Mouse (Mus musculus): ENCODE measurements around the gene Lrmda.

Lrmda gene

DNA sequence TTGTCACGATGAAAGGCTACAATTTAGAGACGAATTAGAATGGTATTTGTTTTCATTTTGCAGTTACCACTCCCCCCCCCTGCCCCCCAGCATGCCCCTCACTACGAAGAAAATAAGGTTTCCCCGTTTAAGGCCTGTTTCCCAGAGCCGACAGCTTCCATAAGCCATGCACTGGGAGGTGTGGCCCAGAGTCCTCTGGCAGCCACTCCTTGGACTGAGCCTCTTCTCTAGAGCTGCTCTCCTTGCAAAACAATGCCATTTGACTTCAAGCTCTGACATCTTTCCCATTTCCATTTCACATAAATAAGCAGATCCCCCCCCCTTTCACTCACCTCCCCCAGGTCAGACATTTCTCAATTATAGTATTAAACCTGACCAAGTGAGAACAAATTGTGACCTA, 654.1 kb downstream of the Lrmda start:
- CTCF ChIA-PET = no interaction called here
- POLR2A ChIA-PET = no interaction called here

- ChIA-PET POLR2A (no interaction called here), CTCF (interaction anchor here in 1 of 4 experiments (1.0 kb wide), 1 partner anchor 11 kb away, joined by 3 read pairs; no protein-coding TSS in a partner anchor)
Observed at GRCm38 (mm10) chr14:22679008-22679704, 659.6 kb downstream of the Lrmda start.

GRCm38 (mm10) chr14:22679705-22680643, 660.5 kb downstream of the Lrmda start:
- POLR2A ChIA-PET = no interaction called here
- CTCF ChIA-PET = interaction anchor here in 1 of 4 experiments (1.0 kb wide), 1 partner anchor 12 kb away, joined by 3 read pairs; no protein-coding TSS in a partner anchor

GRCm38 (mm10) chr14:22686886-22687285, 667.4 kb downstream of the Lrmda start:
- ChIA-PET CTCF (no interaction called here), POLR2A (no interaction called here)

DNA sequence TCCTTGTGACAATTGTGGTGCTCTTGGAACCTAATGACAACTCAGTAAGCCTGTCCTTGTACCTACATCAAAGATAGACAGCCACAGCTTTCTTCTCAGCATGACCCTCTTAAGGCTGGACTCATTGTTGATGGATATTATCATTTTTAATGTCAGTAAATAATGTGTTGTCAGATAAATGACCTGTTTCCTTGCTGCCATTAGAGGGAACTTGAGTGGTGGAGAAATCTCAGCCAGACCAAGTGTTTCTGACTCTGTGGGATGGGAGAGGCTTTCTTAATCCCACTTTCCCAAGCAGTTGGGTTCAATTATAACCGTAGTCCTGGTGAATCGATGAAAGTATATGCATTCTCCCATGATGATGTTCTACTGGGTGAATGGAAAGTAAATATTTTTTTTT, 668.9 kb downstream of the Lrmda start:
- ChIA-PET POLR2A (no interaction called here), CTCF (no interaction called here)

GRCm38 (mm10) chr14:22695448-22695847, 675.9 kb downstream of the Lrmda start:
- CTCF ChIA-PET = no interaction called here
- POLR2A ChIA-PET = no interaction called here

DNA sequence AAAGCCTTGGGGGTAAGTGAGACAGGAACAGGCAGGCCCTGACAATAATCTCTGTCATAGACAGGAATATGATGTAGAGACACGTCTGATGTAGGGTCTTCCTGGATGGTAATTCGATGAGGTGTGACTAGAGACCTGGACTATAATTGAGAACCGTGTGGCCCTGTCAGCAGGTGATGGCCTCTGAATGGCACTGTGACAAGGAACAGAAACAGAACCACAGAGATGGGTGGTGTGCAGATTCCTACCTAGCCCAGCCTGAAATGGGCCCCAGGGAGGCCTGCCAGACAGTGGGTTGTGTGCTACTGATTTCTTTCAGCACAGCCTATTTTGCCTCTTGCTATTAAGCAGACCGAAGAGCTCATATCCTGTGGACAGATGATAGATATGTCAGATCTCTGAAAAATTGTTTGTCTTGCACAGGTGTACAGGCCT, 676.4 kb downstream of the Lrmda start:
- CTCF ChIA-PET = no interaction called here
- POLR2A ChIA-PET = no interaction called here

DNA sequence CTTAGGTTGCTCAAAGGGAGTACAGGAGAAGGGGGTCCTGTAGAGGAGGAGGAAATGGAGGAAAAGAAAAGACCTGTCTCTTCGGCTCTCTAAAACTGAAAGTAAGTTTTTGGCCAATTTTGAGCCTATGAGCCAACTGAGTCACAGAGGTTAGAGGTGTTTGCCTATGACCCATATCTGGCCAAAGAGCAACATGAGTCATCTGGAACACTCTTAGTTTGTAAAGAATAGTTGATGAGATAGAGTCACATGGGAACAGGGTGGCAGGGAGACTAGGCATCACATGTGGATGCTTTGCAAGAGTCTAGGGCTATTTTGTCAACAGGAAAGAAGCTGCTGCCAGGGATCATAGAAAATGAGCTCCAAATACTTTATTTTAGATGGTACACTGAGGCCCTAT, 680.7 kb downstream of the Lrmda start:
- CTCF ChIA-PET = no interaction called here
- POLR2A ChIA-PET = no interaction called here

DNA sequence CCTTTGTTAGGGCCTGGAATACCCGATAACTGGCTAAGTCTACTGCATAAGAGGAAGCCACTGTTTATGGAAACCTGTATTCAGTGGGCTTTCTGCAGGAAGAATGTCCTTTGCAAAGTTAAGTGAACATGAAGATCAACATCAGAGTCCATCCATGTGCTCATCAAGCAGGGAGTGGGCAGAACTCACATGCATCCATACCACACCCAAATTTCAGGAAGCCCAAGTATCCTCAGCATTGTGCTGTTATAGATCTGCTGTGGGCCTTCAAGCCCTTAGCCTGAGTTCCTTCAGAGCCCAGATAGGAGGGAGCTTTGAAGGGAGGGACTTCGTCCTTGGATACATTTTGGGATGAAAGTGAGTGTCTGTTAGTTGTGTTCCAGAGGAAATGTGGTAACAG, 681.2 kb downstream of the Lrmda start:
- ChIA-PET CTCF (no interaction called here), POLR2A (no interaction called here)

- ChIA-PET POLR2A (no interaction called here), CTCF (no interaction called here)
Observed at GRCm38 (mm10) chr14:22707958-22708701, 688.6 kb downstream of the Lrmda start.

DNA sequence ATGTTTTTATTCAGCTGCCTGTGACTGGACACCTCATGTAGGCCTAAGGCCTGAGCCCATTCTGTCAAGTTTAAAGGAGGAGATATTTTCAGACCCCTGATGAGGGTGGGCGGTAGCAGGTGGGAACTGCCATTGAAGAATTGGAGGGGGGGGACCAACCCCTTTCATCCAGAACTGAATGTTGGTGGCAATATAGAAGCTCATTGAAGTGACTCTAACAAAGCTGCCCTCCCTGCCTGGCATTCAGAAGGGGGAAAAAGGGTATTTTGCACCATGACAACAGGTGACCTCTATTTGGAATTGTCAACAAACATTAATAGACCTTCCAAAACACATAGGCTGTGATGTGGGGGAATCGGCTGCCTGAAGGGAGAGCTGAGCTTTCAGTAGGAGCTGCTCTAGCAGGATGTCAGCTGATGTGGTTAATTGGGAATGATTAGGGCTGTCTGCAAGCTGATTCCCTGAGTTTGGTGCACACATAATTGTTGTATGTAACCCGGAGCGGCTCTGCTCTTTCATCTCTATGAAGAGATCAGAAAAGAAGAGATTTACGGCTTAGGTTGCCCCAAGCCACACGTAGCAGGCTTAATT, 690.7 kb downstream of the Lrmda start:
- ChIA-PET POLR2A (no interaction called here), CTCF (no interaction called here)

DNA sequence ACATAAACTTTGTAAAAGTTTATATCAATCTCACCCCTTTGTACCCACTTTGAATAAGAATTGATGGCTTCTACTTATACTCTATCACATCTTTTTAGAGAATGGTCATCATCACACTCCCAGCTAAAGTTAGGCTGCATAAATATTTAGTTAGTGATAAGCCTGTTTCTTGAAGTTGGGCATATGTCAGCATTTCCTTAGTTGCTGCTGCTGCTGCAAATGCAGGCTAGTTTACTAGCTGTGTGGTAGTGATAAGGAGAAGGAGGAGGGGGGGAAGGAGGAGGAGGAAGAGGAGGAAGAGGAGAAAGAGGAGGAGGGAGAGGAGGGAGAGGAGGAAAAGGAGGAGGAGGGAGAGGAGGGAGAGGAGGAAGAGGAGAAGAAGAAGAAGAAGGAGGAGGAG, 692.9 kb downstream of the Lrmda start:
- CTCF ChIA-PET = no interaction called here
- POLR2A ChIA-PET = no interaction called here

GRCm38 (mm10) chr14:22715581-22716378, 696.3 kb downstream of the Lrmda start:
- ChIA-PET POLR2A (no interaction called here), CTCF (no interaction called here)

- ChIA-PET CTCF (no interaction called here), POLR2A (no interaction called here)
Observed at GRCm38 (mm10) chr14:22719968-22720367, 700.5 kb downstream of the Lrmda start.

DNA sequence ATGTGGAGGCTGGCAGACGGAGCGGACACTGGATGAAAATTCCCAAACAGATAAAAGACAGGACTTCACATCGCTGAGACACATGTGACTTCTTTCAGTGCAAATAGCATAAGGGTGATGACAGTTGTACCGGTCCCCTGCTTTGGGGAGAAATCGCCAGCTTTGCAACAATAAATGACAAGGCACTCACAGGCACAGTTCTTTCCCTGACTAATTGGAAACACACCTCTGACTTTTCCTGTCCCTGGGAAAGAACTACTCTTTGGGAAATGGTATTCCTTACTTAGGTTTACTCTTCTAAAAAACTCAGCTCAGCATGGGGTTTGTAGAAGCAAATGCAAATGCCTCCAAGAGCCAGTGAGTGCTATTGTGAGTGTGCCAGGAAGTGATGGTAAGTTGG, 702.3 kb downstream of the Lrmda start:
- POLR2A ChIA-PET = no interaction called here

GRCm38 (mm10) chr14:22727548-22727947, 708.0 kb downstream of the Lrmda start:
- ChIA-PET POLR2A (no interaction called here), CTCF (no interaction called here)

More for the DNA sequence above, 702.3 kb downstream of the Lrmda start:
- CTCF ChIA-PET = interaction anchor here in 2 of 4 experiments (0.5 to 0.6 kb wide), 2 partner anchors 23 to 85 kb away, joined by 4 read pairs; no protein-coding TSS in a partner anchor

- POLR2A ChIA-PET = no interaction called here
- CTCF ChIA-PET = no interaction called here
Observed at GRCm38 (mm10) chr14:22728611-22729223, 709.2 kb downstream of the Lrmda start.

GRCm38 (mm10) chr14:22738603-22739002, 719.1 kb downstream of the Lrmda start:
- ChIA-PET CTCF (no interaction called here), POLR2A (no interaction called here)

DNA sequence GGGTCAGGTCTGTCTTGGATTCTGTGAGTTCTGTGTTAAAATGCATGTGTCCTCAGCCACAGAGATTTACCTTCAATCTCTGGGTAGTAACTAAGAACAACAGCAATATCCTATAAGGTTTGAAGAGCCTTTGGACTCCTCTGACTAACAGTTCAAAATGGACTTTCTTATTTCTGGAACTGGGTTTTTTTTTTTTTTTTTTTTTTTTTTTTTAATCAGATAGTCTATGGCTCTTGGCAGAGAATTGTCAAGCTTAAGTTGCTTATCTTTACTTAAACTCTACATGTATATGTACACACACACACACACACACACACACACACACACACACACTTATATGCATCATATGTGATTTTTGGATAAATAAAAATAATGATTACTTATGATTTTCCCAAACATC, 723.0 kb downstream of the Lrmda start:
- POLR2A ChIA-PET = no interaction called here

More for the DNA sequence above, 723.0 kb downstream of the Lrmda start:
- CTCF ChIA-PET = no interaction called here
